Mouse (Mus musculus): ENCODE measurements around the gene Ngrn. TPM values are rescaled to one million over a fixed set of nuclear protein-coding genes. Genes with fewer than 3 reads are reported as not detected.

Ngrn gene
- total RNA-seq, 2 experiments from 2014 or later: 41.4 to 44.5 TPM

GRCm38 (mm10) chr7:80261372-80261990 lies 466 bp downstream of the Ngrn start:
- DNase-seq: peak; percentile 9 to 11

- DNase-seq: no peak
Observed at GRCm38 (mm10) chr7:80264606-80265005, 3.6 kb downstream of the Ngrn start.

- no peak for DNase-seq
Observed at GRCm38 (mm10) chr7:80267764-80268163, 6.7 kb downstream of the Ngrn start.

DNA sequence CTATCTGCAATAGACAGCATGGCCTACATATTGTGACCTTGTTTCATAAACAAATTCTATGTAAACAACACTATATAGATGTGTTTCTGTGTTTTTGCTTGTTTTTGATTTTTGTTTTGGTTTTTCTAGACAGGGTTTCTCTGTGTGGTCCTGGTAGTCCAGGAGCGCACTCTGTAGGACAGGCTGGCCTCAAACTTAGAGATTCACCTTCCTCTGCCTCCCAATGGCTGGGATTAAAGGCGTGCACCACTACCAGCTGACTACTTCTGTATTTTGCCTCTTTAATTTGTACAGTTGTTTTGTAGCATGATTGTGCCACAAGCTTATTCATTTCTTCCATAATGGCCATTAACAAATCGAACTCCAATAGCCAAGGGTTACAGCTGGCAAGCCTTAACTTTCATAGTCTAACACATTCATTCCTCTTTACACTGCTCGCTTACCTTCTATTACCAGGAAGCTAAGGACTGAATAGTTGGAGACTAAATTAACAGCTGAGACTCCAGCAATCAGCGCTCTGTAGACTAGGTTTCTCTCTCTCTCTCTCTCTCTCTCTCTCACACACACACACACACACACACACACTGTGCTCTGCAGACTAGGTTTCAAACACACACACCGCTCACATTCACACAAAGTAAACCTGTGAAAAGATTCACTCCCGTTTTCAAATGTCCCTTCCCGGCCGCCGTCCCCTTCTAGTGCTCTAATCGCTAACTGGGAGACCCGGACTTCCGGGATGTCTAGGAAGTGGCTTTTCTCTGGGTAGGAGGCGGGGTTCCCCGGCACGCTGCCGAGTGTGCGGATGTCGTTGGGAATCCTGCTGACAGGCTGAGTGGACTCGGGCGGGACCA lies 8.1 kb downstream of the Ngrn start, which contains the start of gene Vps33b:
Gene Vps33b (plus strand): TSS at position 753 of the 854 bp plus-strand sequence.
- peak; percentile 92 to 94 for DNase-seq

- no peak for DNase-seq
Observed at GRCm38 (mm10) chr7:80269751-80270255, 8.8 kb downstream of the Ngrn start.

DNA sequence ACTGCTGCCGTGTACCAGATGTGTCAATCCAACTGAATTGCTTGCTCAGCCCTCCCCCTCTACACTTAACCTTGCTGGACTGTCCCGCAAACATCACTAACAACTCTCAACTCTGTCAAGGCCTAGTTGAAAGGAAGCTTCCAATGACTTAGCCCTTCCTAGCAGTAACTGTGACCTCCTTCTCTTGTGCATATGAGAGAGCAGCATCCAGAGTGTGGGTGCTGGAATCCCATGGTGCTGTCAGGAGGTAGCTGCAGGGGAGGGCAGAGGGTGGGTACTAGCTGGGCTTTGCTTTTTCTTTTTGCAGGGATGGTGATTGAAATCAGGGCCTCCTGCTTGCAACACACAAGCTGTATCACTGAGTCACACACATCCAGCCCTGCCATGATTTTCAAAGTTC lies 12.4 kb downstream of the Ngrn start:
- DNase-seq: no peak

GRCm38 (mm10) chr7:80276374-80276773 lies 15.4 kb downstream of the Ngrn start:
- DNase-seq: no peak

GRCm38 (mm10) chr7:80280032-80280431 lies 19.0 kb downstream of the Ngrn start:
- DNase-seq: no peak

DNA sequence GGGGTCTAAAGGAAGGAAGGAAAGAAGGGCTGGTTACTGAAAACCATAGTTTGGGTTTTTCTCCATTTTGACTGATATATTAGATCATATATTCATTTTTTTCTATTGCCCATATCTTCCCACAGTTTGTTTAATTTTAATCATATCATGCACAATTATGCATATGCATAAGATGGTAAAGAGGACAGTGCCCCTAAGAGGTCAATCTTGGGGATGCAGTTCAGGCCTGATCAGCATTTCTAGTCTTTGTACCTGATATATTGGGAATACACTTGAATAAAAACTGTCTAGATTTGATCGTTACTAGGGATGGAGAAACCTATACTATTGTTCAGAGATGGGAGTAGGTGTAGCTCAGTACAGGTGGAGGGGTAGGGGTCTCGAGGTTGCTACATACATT lies 20.0 kb downstream of the Ngrn start:
- DNase-seq: no peak

GRCm38 (mm10) chr7:80281646-80282045 lies 20.6 kb downstream of the Ngrn start:
- DNase-seq: no peak

DNA sequence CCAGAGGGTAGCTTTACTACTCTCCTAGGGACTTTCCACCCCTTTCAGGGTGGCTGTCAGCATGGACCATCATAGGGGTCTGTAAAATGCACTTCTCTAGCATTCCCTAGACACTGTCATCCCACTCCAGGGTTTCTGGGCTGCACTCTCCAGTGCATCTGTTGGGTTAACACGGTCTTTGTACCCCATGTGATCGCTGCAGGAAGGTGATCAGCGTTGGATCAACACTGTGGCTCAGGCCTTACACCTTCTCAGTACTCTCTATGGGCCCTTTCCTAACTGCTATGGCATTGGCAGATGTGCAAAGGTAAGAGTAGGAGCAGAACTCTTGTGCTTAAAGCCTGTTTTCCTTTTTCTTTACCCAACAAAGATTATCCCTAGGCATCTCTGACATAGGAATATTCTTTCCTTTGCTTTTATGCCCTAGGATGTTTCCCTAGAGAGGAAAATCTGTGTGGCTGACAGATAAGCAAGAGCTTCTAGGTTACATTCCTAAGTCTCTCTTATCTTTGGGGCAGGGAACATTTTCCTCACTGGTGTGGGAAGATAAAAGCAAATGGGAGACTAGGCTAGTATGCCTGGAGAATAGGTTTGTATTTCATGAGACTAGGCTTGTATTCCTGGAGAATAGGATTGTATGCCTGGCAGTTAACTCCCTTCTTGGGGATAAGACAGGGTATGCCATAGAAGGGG lies 22.4 kb downstream of the Ngrn start:
- no peak for DNase-seq

- no peak for DNase-seq
Observed at GRCm38 (mm10) chr7:80284391-80284790, 23.4 kb downstream of the Ngrn start.

GRCm38 (mm10) chr7:80285725-80286124 lies 24.7 kb downstream of the Ngrn start:
- DNase-seq: no peak

DNA sequence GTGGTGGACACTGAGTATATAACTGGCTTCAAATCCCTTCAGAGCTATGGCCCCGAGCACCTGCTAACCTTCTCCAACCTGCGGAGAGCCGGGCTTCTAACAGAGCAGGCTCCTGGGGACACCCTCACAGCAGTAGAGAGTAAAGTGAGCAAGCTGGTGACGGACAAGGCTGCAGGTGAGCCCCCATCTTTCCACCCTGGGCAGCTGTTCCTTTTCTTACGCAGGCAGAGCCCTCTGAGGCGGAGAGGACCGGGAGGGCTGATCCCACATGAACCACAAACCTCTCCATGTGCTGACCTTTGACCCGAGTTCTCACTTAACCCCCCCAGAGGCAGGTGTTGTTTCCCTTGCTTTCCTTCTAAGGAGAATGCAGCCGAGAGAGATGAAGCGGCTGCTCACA lies 26.7 kb downstream of the Ngrn start:
- no peak for DNase-seq

- DNase-seq: peak; percentile 99
Observed at GRCm38 (mm10) chr7:80294062-80294763, 33.2 kb downstream of the Ngrn start, which contains the start of gene Prc1. Prc1 (plus strand) TSS chr7:80294450.

- DNase-seq: no peak
Observed at GRCm38 (mm10) chr7:80294764-80295648, 34.0 kb downstream of the Ngrn start.

GRCm38 (mm10) chr7:80296462-80296861 lies 35.4 kb downstream of the Ngrn start:
- DNase-seq: no peak

DNA sequence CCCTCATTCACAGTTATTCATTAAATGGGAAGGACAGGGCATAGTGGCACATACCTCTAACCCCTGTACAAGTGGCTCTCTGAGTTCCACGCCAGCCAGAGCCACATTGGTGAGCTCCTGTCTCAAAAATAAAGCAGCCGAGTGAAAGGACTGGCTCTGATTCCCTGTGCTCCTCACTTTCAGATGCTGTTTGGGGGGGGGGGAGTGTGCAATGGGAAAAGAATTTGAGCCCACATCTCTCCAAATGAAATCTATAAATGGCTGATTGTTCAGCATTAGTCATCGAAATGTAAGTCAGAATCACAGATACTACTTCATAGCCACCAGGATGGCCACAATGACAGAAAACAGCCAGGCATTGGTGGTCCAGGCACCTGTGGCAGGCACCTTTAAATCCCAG lies 36.0 kb downstream of the Ngrn start:
- no peak for DNase-seq

DNA sequence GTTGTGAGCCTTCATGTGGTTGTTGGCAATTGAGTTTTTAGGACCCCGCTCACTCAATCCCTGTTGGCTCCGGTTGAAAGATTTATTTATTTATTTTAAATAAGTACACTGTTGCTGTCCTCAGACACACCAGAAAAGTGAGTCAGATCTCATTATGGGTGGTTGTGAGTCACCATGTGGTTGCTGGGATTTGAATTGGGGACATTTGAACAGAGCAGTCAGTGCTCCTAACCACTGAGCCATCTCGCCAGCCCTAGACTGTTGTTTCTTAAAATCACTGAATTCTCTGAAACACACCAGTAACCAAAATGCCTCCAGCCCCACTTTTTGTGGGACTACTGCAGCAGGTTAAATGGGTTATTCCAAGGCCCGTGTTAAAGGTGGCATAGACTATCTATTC lies 37.7 kb downstream of the Ngrn start:
- no peak for DNase-seq

DNA sequence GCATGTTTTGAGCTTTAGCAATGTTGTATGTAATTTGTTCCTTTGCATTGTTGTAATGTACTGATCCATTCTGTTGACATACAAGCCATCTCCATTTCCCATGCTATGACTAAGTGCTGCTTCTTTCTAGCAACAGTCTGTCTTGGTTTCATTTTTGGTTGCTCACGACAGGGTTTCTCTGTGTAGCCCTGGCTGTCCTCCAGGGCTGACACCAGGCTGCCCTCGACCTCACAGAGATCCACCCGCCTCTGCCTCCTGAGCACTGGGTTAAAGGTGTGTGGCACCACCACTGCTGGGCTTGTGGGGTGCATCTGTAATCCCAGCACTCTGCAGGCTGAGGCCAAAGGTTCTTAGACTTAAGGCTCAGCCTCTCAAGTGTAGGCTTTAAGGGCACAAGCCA lies 38.6 kb downstream of the Ngrn start:
- DNase-seq: no peak

GRCm38 (mm10) chr7:80301522-80301921 lies 40.5 kb downstream of the Ngrn start:
- no peak for DNase-seq
